Mouse (Mus musculus) mesoderm, embryonic 11.5 days (tissue): Measurements from ENCODE around the gene Pou2f1.

ENCODE experiments used
- DNase-seq: peaks from one replicate; pipeline ENCODE4 v3.0.0-alpha.2; 2012; ENCODE audit warnings: low read depth, low spot score

Gene Pou2f1

DNA sequence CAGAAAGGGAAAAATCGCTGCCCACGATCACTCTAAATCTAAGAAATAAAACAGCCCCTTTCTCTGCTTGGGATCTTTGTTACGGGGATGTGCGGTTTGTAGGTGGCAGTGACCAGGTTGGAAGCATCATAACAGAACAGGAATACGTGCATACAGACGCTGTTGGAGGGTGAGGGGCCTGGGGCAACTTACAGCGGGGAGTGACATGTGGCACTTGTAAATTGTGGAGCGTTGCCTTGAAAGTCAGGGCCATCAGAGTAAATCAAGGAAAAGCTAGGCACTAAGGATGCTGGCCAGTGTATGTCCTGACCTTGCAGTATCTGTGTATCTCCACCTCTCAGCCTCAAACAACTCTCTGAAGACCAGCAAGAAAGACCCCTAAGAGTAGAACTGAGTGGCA lies 154.1 kb downstream of the Pou2f1 start:
- DNase-seq: no peak

DNA sequence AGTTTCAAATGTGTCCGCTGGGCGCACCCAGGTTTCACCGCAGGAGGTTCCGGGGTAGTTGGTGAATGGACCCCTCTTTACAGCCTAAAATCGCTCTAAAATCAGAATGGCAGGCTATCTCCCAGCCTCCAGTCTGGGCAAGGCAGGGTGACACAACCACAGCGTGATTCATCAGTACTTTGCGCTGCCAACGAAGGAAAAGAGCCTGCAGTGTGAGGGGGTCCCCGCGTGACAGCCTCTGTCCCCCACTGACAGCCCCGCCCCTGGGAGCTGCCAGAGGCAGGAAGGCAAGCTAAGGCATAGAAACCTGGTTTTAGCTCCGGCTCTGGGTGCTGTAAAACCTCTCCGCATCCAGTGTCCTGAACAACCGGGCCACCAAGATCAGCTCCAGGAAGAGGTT lies 157.1 kb downstream of the Pou2f1 start:
- DNase-seq: no peak

DNA sequence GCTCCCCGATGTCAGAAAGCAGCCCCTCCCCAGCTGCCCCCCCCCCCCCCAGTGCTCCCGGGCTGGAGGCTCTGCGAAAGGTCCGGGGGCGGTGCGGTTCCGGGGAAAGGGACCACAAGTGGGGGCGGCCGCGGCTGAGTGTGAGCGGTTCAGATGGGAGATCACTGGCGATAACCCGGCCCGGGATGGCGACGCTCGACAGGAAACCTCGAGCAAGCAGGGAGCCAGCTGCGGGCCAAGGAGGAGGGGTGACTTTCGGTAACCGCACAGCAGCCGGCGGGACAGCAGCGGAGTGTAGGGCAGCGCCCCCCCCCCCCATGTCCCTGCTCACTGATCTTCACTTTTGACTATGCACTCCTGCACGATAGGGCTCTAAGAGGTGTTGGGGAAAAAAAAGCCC lies 157.5 kb downstream of the Pou2f1 start:
- DNase-seq: no peak

DNA sequence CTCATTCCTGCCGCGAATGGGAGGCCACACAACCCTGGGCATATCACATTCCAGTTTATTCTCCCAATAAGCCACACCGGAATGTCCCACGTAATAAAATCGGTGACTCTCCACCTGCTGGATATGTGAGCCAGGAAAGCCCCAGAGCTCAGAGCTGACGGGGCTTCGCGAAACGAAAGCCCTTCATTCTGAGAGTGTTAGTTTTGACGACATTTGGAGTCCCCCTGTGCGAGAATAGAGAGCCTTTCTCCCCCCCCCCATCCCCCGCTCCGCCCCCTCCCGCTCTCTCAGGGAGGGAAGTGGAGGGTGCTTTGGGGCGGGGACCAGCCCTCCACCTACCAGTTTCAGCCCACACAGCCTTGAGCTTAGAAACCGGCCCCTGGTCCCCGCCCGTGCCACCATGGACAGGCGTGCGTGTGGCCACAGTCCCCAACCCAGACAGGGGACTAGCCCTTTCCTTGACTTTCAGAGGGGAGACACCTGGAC lies 158.0 kb downstream of the Pou2f1 start:
- no peak for DNase-seq

DNA sequence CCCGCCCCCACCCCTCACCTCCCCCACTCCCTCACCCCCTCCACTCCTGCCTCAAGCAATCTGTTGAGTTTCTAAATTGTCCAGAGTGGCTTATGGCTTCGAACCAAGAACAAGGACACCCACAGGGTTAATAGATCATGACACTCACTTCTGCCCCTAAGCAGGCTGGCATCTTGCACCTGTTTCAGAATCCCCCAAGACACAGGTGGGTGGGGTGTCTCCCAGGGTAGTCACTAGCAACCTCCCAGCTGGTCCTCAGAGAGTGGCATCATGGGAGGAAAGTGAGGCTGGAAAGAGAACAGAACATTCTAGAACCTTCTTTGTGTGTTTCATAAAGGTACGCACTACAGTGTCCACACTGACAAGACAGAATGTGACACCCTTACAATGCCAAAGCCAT lies 158.9 kb downstream of the Pou2f1 start:
- DNase-seq: no peak

DNA sequence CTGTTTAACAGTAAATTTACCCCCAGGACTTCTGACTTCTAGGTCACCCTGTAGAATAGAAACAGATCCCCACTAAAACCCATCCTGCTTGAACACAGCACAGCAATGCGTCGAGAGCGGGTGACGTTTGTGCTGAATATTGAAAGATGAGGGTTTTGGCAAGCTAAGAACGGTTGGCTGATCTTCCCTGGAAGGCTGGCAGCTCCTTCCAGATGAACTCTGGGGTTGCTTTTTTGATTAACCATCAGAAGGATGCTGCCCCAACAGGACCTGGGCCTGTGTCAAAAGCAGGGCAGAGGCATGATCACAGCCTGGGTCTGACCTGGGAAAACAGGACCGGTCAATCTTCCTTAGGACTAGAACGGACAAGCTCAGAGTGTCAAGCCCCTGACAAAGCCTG lies 160.3 kb downstream of the Pou2f1 start:
- DNase-seq: no peak

DNA sequence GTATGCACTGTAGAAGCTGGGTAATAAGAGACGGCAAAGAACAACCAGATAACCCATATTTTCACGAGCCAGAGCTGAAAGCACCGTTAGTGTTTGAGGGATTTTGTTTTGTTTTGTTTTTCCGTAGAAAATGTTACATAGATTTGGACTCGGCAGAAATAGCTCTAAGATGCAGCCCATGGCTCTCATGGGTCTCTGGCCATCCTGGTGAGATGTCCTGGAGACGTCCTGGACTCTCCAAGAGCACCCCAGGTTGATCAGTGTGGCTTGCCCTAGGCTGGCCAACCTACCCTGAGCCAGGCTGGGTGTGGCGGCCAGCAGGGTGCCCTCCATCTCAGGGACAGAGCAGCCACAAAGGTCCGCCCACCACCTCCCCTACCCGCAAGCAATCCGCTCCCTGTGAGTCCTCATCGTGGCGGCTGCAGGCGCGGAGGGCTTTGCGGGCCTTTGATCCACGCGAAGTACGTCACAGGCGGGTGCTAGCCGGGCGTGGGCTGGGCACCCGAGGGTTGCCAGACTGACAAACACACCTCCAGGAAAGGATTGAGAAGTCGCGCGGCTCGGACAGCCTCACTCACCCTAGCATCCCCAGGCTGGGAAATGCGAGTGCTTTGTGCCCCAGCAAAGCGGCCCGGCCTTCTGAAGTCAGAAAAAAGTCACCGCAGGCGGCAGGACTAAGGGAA lies 161.8 kb downstream of the Pou2f1 start:
- no peak for DNase-seq

DNA sequence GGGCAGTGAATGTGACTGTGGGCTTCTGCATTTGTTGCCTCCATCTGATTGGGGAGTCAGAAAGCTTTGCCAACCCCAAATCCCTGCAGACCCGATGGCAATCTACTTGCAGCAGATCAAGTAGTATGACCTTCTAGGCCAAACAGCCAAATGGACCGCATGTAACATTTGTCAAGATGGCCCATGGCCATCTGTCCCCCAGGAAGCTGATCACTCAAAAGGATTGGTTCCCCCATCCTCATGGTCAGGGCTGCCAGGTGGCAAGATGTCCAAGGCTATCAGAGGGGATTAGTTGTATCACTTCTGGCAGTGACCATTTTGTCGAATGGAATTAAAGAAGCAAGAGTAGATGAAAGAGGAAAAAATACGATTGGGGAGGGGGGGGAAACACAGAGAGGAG lies 163.3 kb downstream of the Pou2f1 start:
- DNase-seq: no peak

DNA sequence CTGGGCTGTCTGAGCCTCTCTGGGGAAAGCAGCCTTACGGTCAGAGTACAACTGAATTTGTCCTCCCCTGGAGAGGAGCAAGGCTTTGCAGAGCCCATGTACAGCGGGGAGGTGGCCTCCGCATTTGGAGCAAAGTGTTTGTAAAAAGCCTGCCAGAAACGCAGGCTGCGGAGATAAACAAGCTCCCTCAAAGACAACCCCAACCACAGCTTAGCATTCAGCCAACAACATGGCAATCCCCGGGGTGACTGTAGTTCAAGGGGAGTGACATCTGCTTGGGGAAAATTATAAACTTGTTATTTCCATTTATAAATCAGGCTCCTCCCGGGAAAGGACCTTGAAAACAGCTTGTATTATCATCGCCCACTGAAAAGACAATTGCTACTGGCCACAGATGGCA lies 164.9 kb downstream of the Pou2f1 start:
- no peak for DNase-seq

DNA sequence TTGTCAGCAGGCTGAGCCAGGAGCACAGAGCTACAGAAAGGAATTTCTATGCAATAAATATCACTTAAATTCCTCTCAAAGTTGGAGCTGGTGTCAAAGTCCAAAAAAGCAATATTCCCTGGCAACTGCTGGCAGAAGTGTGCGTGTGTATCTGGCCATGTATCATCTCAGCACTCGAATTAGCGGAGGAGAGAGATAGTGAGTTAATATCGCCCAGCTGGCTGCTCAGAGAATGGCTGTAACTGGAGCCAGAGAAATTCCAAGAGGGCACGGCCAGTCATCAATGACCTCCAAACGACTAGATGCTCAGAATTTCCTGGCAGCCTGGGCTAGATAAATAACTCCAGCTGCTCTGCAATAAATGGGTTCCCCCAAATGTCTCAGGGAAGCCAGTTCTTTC lies 166.0 kb downstream of the Pou2f1 start:
- peak; percentile 81 for DNase-seq

DNA sequence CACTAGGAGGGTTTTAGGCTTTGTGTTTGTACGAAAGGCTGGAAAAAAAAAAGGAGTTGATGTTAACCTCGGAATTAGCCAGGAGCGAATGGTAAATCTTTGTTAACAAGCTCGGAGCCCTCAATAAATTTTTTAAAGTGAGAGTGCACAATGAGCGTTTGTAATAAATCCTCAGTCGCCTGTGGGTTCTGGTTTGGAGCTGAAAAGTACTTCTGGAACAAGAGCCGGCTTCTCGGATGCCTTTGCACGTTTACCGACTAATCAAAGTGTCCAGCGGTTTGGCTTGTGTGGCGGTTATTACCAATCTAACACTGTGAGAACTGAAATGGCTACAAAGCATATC lies 167.9 kb downstream of the Pou2f1 start:
- no peak for DNase-seq

DNA sequence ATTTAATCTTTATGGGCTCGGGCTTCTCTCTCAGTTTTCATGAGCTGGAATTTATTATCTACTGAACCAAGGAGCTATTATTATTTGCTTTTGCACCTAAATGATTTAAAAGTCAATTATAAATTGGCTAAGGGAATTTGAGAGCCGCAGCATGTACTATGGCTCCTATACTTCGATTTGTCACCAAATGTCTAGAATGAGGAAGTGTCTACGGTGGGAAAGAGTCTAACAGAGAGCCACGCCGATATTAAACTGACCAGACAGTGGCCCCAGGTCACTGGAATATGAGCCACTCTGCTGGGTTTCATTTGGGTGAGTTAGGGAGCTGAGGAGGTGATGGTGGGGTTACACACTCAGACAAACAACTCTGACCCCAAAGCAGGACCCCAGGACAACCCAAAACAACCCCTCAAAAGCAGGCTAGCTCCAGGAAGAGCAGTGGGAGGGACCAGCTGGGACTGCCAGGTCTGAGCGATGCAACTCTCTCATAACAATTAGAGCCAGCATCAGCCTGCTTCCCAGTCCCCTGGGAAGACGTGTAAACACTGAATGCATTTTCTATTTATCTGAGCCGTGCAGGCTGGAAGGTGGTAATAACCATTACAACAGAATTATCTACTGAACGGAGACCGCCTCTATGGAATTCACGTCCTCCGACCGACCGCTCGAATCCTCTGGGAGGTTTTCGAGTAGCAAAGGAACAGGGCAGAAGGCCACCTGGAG lies 168.4 kb downstream of the Pou2f1 start:
- no peak for DNase-seq

DNA sequence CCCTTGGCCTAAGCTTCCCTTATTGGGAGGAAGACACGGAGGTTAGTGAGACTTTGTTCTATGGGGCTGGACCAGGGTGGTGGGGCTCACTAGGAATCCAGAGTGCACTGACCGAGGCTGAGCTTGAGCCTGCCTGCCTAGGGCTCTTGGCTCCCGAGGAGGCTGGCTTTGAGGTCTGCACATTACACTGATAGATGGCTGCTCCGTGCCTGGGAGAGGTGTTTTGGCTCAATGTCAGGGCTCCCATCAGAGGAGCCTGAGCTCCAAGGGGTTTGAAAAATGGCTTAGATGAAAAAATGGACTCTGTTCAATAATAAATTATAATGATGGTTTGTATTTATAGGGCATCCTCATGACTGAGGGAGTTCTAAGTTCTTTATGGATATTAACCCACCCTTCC lies 169.2 kb downstream of the Pou2f1 start:
- no peak for DNase-seq

DNA sequence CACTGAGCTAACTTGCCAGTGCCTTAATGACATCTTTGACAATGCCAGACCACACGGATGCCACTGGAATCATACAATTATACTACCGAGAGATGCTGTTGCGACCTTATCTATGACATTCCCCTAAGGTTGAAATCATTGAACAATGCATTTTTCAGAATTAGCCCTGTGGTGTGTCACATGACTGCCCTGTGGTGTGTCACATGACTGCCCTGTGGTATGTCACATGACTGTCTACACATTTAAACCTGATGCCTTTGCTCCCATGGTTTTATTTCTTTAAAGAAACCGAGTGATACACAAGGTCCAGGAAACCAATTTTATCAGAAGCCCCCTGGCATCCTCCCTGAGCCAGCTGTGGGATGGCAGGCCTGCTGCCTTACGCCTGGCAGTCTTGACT lies 172.6 kb downstream of the Pou2f1 start:
- no peak for DNase-seq

DNA sequence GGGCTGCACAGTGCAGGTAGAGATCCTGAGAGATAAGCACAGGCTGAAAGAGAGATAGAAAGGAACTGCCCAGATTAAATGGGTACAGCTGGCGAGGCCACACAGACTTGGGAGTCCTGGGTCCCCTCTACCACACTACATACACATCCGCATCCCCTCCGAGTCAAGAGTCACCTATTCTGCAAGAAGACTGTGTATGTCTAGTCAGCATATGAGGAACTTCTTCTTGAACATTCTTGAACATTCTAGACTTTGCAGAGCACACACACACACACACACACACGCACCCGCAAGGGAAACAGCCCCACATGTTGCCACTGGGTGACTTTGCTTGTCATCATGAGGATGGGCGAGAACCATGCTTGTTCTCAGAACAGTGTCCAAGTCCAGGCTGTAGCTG lies 173.9 kb downstream of the Pou2f1 start:
- DNase-seq: no peak

DNA sequence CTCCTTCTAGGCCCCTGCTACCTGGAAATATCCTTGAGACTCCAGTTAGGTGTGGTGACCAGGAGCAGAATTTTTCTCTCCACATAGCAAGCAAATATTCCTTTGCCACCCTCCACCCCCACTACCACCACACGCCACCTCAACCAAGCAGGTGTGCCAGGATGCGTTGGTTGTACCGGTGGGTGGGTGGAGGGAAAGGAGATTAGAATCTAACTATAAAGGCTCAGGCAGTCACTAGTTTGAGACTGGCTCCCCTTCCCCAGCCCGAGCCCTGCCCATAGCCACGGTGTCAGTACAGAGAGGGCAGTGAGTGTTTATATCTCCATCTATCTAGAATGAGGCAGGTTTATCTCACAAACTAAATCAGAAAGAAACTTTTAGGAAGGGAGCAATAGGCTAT lies 174.3 kb downstream of the Pou2f1 start:
- DNase-seq: no peak

DNA sequence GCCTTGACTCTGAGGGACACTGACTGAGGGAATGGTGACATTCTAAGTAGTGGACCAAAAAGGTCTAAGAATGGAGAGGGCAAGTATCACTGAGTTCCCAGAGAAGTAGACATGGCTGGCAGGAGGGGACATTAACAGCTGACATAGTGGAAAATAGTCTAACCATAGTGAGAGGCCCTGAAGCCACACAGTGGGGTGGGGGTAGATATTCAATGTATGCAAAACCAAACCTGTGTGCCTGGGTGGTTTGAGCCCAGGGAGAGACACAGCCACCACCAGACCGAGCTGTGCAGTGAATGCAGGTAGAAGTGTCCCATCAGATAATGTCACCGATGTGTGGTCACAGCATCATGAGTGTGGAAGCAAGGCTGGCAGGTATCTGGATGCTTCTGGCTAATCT lies 180.4 kb downstream of the Pou2f1 start:
- no peak for DNase-seq

DNA sequence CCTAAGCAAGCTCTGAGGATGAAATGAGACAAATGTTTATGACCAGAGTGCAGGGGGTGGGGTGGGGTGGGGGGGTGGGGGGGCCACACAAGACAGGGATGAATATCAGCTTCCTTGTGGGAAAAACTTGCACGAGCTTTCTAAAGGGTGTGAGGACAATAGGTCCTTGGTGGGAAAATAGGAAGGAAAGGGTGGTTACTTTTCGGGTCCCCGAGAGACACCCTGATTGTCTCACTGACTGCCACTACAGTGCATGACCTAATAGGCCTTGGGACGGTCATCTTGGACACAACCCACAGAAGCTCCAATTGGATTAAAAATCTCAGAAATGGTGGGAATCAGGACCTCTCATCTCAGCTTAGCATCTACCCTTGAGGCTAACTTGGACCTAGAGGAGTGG lies 183.3 kb downstream of the Pou2f1 start:
- DNase-seq: no peak

DNA sequence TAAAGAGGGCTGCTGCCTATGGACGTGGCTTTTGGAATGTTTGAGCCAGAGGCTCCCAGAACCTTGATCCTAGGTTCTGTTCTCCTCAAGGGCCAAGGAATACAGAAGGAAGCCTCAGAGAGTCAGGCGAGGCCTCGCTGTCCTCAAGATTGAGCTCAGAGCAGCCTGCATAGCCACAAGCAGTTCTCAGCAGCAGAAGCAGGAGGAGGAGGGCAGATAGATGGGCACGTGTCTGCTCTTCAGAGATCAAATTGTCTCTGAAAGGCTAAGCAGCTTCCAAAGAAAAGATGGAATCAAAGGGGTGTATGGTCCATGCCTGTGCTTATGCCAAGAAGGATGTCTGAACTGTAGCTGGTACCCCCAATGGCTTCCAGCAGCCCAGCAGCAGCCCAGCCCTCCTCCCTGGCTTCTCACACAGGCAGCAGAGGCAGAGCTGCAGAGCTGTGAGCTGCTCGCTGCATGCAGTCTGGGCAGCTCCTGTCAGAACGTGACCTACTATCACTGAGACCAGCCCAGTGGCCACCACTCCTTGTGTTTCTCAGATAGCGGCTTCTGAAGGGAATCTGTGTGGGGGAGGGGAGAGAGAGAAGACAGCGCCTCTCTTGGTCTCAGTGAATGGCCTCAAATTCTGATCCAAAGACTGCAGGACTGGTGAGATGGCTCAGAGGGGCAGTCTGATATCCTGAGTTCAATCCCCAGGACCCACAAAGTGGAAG lies 184.2 kb downstream of the Pou2f1 start:
- no peak for DNase-seq

DNA sequence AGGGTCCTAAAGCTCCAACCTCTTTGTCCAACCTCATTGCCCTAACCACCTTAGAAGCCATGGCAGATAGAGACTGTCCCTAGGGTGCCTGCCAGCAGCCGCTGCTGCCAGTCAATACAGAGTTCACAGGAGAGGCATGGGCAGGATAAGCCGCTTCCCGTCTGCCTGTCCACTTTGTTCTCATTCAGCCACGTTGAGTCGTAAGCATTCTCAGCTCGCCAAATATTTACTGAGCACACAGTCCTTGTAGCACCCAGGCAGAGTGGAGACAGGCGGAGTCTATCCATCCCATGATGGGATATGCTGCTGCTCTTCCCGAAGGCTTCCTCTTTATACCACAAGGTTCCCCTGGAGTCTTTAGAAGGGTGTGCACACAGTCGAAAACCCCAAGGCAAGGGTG lies 185.2 kb downstream of the Pou2f1 start:
- no peak for DNase-seq

DNA sequence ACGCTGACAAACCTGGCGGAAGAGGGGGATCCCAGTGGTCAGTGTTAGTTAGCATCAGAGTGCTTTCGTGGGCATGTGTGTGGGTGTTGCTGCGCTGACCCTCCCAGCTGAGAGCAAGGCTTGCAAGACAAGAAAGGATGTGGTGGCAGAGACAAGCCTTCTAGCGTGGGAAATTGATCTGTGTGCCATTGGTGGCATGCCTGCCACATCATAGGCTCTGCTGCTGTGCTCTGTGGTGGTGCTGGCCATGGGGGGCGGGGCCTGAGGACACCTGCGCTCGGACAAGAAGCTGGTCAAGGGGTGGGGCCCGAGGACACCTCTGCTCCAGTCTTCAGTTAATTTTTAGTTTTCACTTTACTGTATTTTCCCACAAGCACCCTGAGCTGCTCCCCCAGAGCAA lies 186.1 kb downstream of the Pou2f1 start:
- no peak for DNase-seq
